Mouse (Mus musculus): ENCODE results near the gene Slc17a4. TPM values are rescaled to one million over a fixed set of nuclear protein-coding genes. Genes with fewer than 3 reads are reported as not detected.

Gene Slc17a4
- total RNA-seq, 2 experiments from 2014 or later, result not detected

DNA sequence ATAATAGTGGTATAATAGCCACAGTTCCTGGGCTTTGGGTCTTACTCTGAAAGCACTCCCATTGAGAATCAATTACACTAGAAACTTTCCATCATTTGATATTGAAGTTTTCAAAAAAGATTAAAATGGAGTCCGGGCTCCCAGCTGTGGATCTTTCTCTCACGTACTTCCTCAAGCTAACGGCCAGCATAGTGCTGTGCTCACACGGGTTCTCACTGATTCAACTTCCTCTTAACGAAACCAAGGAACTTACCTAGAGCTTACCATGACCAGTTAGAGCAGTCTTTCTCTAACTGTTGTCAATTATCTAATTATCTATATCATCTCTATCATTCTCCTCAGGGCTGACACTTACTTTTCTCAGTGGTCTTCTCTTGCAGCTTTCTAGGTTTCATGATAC, 35.2 kb downstream of the Slc17a4 start:
- Histone ChIP-seq H3K4me3 (no peak overlapping the region), H3K27ac (no peak overlapping the region)
- TF ChIP-seq CTCF (conservative IDR thresholded peaks at IDR 0.05), result no peak
- DNase-seq (ENCODE audit: low spot score in 2 of 2), result no peak

DNA sequence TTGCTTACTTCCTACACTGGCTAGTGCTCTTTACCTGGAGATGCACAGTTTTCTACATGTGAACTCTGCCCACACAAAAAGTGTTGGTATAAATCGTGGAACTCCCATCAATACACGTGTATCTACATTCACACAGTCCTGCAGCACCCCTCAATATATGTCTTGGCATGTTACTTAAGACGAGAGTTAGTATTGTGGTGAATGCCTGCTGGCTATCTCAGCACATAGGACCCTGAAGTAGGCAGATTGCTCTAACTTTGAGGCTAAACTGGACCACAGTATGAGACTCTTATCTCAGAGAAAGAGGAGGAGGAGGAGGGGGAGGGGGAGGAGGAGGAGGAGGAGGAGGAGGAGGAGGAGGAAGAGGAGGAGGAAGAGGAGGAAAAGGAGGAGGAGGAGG, 35.7 kb downstream of the Slc17a4 start:
- DNase-seq (ENCODE audit: low spot score in 2 of 2), result no peak
- no peak for TF ChIP-seq CTCF (conservative IDR thresholded peaks at IDR 0.05)
- H3K27ac ChIP-seq, result no peak overlapping the region
- no peak overlapping the region for H3K4me3 ChIP-seq

DNA sequence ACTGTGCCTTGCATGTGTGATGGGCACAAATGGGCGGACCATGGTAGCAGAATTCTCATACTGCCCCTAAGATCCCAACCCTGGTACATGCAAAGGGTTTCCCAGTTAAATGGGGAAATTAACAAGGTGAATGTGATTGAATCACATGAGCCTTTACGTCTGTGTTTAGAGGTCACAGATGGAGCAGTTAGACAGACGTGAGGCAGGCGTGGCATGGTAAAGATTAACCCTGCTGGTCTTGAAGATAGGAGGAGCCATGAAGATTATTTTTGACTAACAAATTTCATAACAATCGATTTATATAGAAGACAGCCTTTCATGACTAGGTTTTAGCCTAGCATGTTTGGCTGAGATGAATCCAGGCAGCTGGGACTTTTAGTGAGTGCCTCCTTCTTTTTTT, 41.7 kb downstream of the Slc17a4 start:
- DNase-seq (ENCODE audit: low spot score in 2 of 2), result no peak
- Histone ChIP-seq H3K4me3 (no peak overlapping the region), H3K27ac (no peak overlapping the region)
- TF ChIP-seq CTCF (conservative IDR thresholded peaks at IDR 0.05), result no peak

DNA sequence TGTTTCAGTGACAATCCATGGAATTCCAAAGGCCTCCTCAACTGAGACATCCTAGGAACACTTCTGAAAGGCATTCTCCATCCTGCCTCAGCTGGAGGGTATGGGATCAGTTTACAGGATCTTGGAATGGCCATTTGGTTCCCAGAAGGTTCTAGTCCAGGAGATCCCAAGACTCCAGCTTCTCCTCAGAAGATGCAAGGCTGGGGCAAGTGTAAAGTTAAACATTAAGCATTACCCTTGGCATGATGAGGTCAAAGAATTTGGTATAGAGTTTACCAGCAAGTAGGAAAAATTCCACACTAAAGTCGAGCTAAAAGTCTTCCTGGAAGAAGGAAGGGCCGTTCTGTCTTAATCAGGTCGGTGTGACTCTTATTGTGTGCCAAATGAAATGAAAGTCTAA, 44.8 kb downstream of the Slc17a4 start:
- Histone ChIP-seq H3K27ac (no peak overlapping the region), H3K4me3 (no peak overlapping the region)
- TF ChIP-seq CTCF (conservative IDR thresholded peaks at IDR 0.05), result no peak
- no peak for DNase-seq (ENCODE audit: low spot score in 2 of 2)

DNA sequence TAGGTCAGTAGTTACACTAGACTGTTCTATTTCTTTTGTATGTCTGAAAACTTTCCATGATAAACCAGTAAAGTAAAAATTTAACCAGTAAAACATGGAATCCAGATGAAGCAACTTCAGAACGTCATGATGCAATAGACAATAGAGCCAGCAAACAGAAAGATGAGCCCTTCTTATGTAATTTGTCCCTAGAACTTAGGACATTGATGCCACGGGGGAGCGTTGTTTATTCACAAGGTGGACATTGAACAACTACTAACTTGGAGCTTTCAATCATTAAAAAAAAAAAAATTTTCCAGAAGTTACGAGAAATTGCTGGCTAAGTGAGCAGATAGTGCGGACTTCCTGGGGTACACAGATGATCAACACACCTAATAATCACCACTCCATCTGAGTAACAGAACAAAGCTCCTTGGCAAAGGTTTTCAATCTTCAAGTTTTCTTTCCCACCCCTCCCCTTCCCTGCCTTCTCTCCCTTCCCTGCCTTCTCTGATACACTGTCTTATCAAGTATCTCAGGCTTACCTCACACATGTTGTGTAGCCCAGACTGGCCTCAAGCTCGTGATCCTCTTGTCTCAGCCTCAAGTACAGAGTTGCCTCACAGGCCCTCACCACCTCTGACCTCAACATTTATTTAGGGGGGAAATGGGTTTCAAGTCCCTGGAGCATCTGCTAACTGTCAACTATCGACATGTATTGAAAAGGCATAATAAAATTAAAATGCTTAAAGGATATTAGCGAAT, 45.8 kb downstream of the Slc17a4 start:
- no peak overlapping the region for H3K27ac ChIP-seq
- no peak for DNase-seq (ENCODE audit: low spot score in 2 of 2)
- TF ChIP-seq CTCF (conservative IDR thresholded peaks at IDR 0.05), result no peak
- no peak overlapping the region for H3K4me3 ChIP-seq

DNA sequence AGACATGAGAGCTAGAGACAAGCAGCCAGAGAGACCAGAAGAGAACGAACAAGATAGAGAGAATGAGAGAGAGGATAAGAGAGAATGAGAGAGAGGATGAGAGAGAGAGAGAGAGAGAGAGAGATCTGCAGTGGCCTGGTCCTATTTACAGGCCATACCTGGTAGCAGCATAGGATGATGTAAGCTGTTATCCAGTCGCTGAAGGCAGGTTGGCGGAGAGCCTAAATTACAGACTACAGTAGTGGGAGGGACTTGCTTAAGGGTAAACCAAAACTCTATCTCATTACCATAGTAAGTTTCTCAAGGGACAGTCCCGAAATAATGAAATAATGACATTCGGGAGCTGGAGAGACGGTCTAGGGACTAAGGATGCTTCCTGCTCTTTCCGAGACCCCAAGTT, 47.4 kb downstream of the Slc17a4 start, which contains the start of gene Slc17a1:
Gene Slc17a1 (plus strand): TSS at position 346 of the 400 bp plus-strand sequence.
- Histone ChIP-seq H3K4me3 (no peak within 1 kb of the TSS), H3K27ac (no peak within 1 kb of the TSS)
- no peak for TF ChIP-seq CTCF (conservative IDR thresholded peaks at IDR 0.05)
- DNase-seq (ENCODE audit: low spot score in 2 of 2), result no peak

DNA sequence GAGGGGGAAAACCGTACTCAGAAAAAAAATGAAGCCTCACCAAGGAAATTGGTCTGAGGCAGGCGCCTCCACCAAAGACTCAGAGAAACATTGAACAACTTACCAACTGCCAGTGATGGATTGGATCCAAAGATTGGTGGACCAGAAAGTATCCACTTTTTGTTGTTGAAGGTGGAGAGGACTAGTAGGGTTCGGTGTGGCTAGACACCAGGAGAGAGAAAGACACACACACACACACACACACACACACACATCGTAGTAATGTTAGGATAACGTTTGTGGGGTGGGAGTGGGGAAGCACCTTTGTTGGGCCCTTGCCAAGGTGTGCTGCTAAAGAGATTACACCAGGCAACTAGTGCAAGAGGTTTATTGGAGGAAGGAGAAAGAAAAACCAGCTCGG, 47.8 kb downstream of the Slc17a4 start:
- Histone ChIP-seq H3K27ac (no peak overlapping the region), H3K4me3 (no peak overlapping the region)
- TF ChIP-seq CTCF (conservative IDR thresholded peaks at IDR 0.05), result no peak
- DNase-seq (ENCODE audit: low spot score in 2 of 2), result no peak

DNA sequence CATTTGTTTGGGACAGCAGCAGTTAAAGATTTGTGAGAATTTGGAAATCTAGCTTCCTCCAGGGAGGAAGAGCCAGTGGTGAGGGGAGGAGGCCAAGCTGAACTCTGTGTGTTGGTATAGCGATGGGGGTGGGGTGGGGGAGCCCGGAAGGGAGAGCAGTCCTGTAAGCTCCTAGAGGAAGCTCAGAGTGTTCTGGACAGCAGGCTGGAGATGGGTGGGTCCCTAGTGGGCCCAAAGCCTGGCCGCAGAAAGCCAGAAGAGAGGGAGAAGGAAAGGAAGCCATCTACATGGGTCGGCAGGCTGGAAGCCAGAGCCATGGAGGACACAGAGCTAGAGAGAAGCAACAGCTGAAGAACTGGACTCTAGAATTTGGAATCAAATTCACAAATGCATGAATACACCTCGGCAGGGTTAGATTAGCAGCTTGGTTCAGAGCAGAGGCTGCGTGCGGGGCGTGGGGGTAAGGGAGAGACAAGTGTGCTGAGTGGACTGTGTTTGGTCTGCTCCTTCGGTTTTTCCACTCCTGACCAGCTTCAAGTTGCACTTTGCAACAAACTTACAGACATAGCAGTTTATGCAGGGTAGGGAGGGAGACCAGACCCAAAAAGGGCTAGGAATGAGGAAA, 48.6 kb downstream of the Slc17a4 start:
- no peak for TF ChIP-seq CTCF (conservative IDR thresholded peaks at IDR 0.05)
- Histone ChIP-seq H3K4me3 (no peak overlapping the region), H3K27ac (no peak overlapping the region)
- DNase-seq (ENCODE audit: low spot score in 2 of 2), result no peak

DNA sequence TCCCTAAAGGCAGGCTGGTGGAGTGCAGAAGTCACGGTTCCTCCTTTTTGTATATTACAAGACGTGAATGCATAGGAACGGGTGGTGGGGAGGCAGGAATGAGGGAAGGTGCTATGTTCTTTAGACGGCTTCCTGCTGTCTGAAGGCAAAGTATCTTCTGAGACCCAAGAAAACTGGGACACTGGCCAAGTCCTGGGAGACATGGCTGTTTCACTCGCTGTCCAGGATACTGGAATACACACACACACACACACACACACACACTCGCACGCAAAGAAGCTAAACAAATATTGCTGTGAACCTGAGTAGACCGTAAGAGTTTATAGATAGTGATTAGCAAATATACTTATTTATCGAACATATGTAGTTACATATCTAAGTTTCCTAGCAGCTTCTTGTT, 50.1 kb downstream of the Slc17a4 start:
- no peak for TF ChIP-seq CTCF (conservative IDR thresholded peaks at IDR 0.05)
- DNase-seq (ENCODE audit: low spot score in 2 of 2), result no peak
- H3K4me3 ChIP-seq, result no peak overlapping the region
- H3K27ac ChIP-seq, result no peak overlapping the region

DNA sequence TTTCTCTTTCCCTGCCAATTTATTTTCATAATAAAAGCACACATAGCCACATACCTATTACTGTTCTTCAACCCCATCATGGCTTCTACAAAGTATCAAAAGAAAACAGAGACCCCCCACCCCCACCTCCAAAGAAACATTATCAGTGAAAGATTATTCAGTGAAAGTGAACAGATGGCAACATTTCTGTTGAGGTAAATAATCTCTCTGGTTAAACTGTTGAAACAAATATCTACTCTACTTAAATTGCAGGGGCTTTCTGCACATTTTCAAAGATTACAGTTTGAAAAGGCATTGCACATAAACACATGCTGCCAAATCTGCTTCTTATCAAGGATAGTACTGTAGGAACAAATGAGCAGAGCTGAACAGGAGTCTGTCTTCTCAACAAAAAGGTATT, 53.0 kb downstream of the Slc17a4 start:
- no peak for DNase-seq (ENCODE audit: low spot score in 2 of 2)
- no peak overlapping the region for H3K27ac ChIP-seq
- no peak for TF ChIP-seq CTCF (conservative IDR thresholded peaks at IDR 0.05)
- no peak overlapping the region for H3K4me3 ChIP-seq

DNA sequence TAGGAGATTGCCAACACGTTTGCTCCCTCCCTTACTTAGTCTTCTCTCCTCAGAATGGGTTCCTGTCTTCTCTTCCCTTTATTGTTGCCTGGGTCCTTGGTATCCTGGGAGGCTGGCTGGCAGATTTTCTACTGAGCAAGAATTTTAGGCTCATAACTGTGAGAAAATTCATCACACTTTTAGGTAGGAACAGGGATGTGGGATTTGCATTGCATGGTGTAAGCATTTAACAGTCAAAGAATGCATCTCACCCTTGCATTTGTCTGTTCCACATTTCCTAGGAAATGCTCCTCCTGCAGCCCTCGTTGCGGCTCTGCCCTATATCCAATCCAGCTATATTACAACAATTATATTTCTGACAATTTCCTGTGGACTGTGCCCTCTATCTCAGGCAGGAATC, 58.4 kb downstream of the Slc17a4 start:
- TF ChIP-seq CTCF (conservative IDR thresholded peaks at IDR 0.05), result no peak
- H3K4me3 ChIP-seq, result no peak overlapping the region
- no peak overlapping the region for H3K27ac ChIP-seq
- DNase-seq (ENCODE audit: low spot score in 2 of 2), result no peak

DNA sequence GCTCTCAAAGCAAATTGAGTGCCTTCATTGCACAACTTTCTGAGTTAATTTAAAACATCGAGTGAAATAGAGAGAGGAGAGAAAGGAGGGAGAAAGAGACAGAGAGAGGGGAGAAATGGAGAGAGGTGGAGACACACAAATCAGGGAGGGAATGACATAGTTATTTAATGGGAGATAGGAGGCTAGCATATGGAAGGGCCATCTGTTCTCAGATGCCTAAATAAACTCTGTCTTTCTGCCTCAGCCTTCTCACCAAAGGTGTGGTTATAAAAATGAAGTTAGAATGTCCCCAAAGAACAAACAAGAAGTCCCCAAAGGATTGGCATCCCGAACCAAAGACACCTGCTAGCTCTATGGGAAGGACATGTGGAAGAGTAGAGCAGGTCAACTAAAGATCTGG, 65.5 kb downstream of the Slc17a4 start:
- no peak for TF ChIP-seq CTCF (conservative IDR thresholded peaks at IDR 0.05)
- DNase-seq (ENCODE audit: low spot score in 2 of 2), result no peak
- Histone ChIP-seq H3K27ac (no peak overlapping the region), H3K4me3 (no peak overlapping the region)

Small RNAs within 50 kb of the gene (microRNA-seq; reads per million reads assigned to microRNA genes)
- gene Gm44344, result 0 reads per million in 2 experiments

Other genes starting within 250 kb of the Slc17a4 start
- gene Hist1h2ac, start 231.1 kb downstream of the Slc17a4 start, total RNA-seq (2021), result 1 to 10 TPM; 2.9 to 4.0 TPM
- gene Hist1h2bc, start 230.8 kb downstream of the Slc17a4 start, total RNA-seq (2021), result 10 to 100 TPM; 45.1 to 50.2 TPM
- gene Hist1h1t, start 219.2 kb downstream of the Slc17a4 start, total RNA-seq (2021), result not detected
- 100 to 1,000 TPM; 108 to 115 TPM for gene Hist1h4c, start 216.6 kb downstream of the Slc17a4 start, total RNA-seq (2021)
- gene Hfe, start 204.2 kb downstream of the Slc17a4 start, total RNA-seq (2021), result 1 to 10 TPM; 3.2 to 3.6 TPM
- 10 to 100 TPM; 59.1 to 68.1 TPM for gene Hist1h1c, start 176.2 kb downstream of the Slc17a4 start, total RNA-seq (2021)
- 1 to 10 TPM; 3.6 to 5.9 TPM for gene Hist1h3c, start 169.4 kb downstream of the Slc17a4 start, total RNA-seq (2021)
- 10 to 100 TPM; 23.0 to 24.7 TPM for gene Hist1h2bb, start 168.3 kb downstream of the Slc17a4 start, total RNA-seq (2021)
- 10 to 100 TPM; 24.4 to 27.3 TPM for gene Hist1h2ab, start 163.9 kb downstream of the Slc17a4 start, total RNA-seq (2021)
- gene Hist1h3b, start 162.7 kb downstream of the Slc17a4 start, total RNA-seq (2021), result 10 to 100 TPM; 13.6 to 15.0 TPM
- gene Hist1h4b, start 158.0 kb downstream of the Slc17a4 start, total RNA-seq (2021), result 10 to 100 TPM; 70.9 to 73.8 TPM
- gene Hist1h4a, start 153.8 kb downstream of the Slc17a4 start, total RNA-seq (2021), result 10 to 100 TPM; 46.0 to 55.3 TPM
- gene Hist1h3a, start 152.6 kb downstream of the Slc17a4 start, total RNA-seq (2021), result 10 to 100 TPM; 35.0 to 41.6 TPM
- gene Hist1h1a, start 151.3 kb downstream of the Slc17a4 start, total RNA-seq (2021), result 10 to 100 TPM; 18.5 to 18.9 TPM
- gene Trim38, start 145.1 kb downstream of the Slc17a4 start, total RNA-seq (2021), result not detected
- gene Slc17a2, start 108.0 kb downstream of the Slc17a4 start, total RNA-seq (2021), result under 1 TPM in 1 of 2 experiments, not detected in 1; 0.10 TPM
- gene Slc17a3, start 75.6 kb downstream of the Slc17a4 start, total RNA-seq (2021), result not detected
- gene Slc17a1, start 47.3 kb downstream of the Slc17a4 start, total RNA-seq (2021), result not detected
- not detected for gene Hist1h2ba, start 19.1 kb upstream of the Slc17a4 start, total RNA-seq (2021)
- gene Hist1h2aa, start 19.5 kb upstream of the Slc17a4 start, total RNA-seq (2021), result not detected
- 1 to 10 TPM in 1 of 2 experiments, under 1 TPM in 1; 0.95 to 1.1 TPM for gene Scgn, start 76.2 kb upstream of the Slc17a4 start, total RNA-seq (2021)